Mouse (Mus musculus) kidney, postnatal 0 days (tissue): ENCODE data around the gene Rbp2. TPM values are rescaled to one million over a fixed set of nuclear protein-coding genes. Genes with fewer than 3 reads are reported as not detected.

ENCODE experiments used
- ATAC-seq: fragments of 200-750 bp; cut with Nextera tagmentation; replicated peaks from 2 replicates; pipeline ENCODE4 v1.8.0; 2017; ENCODE audit warnings: low read depth, moderate number of reproducible peaks, moderate TSS enrichment, moderate library complexity; ENCODE audit not compliant: low FRiP score
- DNase-seq: peaks from one replicate; pipeline ENCODE4 v3.0.0-alpha.2; 2016; ENCODE audit warnings: low spot score
- H3K27ac ChIP-seq: fragments of 300-500 bp; sonication (generic); 2 replicates; pipeline ENCODE4 v1.5.1; 2014; ENCODE audit warnings: mild to moderate bottlenecking
- H3K27me3 ChIP-seq: fragments of 300-500 bp; sonication (generic); 2 replicates; pipeline ENCODE4 v1.6.1; 2014; ENCODE audit warnings: low read length, mixed read lengths; ENCODE audit not compliant: insufficient read depth
- H3K36me3 ChIP-seq: fragments of 300-500 bp; sonication (generic); 2 replicates; pipeline ENCODE4 v1.6.1; 2014; ENCODE audit warnings: low read length, mixed read lengths; ENCODE audit not compliant: insufficient read depth
- H3K4me1 ChIP-seq: fragments of 300-500 bp; sonication (generic); replicated peaks from 2 replicates; pipeline ENCODE4 v1.6.1; 2014; ENCODE audit warnings: antibody characterized with exemption, low read length, mixed read lengths; ENCODE audit not compliant: insufficient read depth
- H3K4me2 ChIP-seq: fragments of 300-500 bp; sonication (generic); 2 replicates; pipeline ENCODE4 v1.6.1; 2014; ENCODE audit warnings: mild to moderate bottlenecking, low read length, moderate library complexity, mixed read lengths
- H3K4me3 ChIP-seq: fragments of 300-500 bp; sonication (generic); replicated peaks from 2 replicates; pipeline ENCODE4 v1.5.1; 2014; ENCODE audit warnings: low read depth, low read length
- H3K9ac ChIP-seq: fragments of 300-500 bp; sonication (generic); 2 replicates; pipeline ENCODE4 v1.6.1; 2014; ENCODE audit warnings: low read depth, low read length
- H3K9me3 ChIP-seq: fragments of 300-500 bp; sonication (generic); replicated peaks from 2 replicates; pipeline ENCODE4 v1.6.1; 2016; ENCODE audit warnings: low read length, inconsistent platforms, mixed read lengths
- CTCF ChIP-seq: IDR thresholded peaks from 2 replicates; pipeline ENCODE4 v1.5.1; 2016; ENCODE audit warnings: antibody characterized with exemption, low read depth, mild to moderate bottlenecking, moderate library complexity
- WGBS: fragments of 180-500 bp; shearing (Covaris S2); extraction: QIAGEN DNeasy Blood & Tissue Kit; methylation state at CpG from one replicate; pipeline ENCODE4 v1.1.7; 2014; 5-methylcytosine and 5-hydroxymethylcytosine counted together
- polyA plus RNA-seq: library from polyadenylated mRNA; unstranded; fragments of >200 nt; fragmentation: Nextera tagmentation; extraction: Ambion mirVana; gene quantifications from 2 replicates; pipeline ENCODE4 v1.2.1, GENCODE M21; 2015

Gene Rbp2
- polyA plus RNA-seq, 1 experiment from 2014 or later: 3.4 TPM

GRCm38 (mm10) chr9:98492212-98492611 lies 6.3 kb downstream of the Rbp2 start:
- peaks cover under 1% of the 10 kb centered on the region; the same call in 1 of the 2 replicates for H3K4me1 ChIP-seq
- no peak overlapping the region for H3K4me2 ChIP-seq
- no peak for DNase-seq
- ATAC-seq: no peak
- H3K36me3 ChIP-seq: no peaks in the 10 kb centered on the region
- no peaks in the 10 kb centered on the region for H3K9me3 ChIP-seq
- WGBS: 84% methylated on average over 5 of the region's 5 CpGs
- no peaks in the 10 kb centered on the region for H3K27me3 ChIP-seq
- H3K4me3 ChIP-seq: no peak overlapping the region
- no peak overlapping the region for H3K9ac ChIP-seq
- no peak overlapping the region for H3K27ac ChIP-seq
- TF ChIP-seq CTCF: no peak

GRCm38 (mm10) chr9:98492821-98493220 lies 6.9 kb downstream of the Rbp2 start:
- 35% methylated on average over 1 of the region's 1 CpGs for WGBS
- H3K4me2 ChIP-seq: no peak overlapping the region

GRCm38 (mm10) chr9:98497157-98497556 lies 11.2 kb downstream of the Rbp2 start:
- H3K36me3 ChIP-seq: no peaks in the 10 kb centered on the region
- TF ChIP-seq CTCF: no peak
- H3K9ac ChIP-seq: no peak overlapping the region
- H3K4me2 ChIP-seq: peak overlapping the region; percentile 28
- WGBS: 3% methylated on average over 7 of the region's 7 CpGs
- H3K4me1 ChIP-seq: peaks cover 9% of the 10 kb centered on the region
- H3K27me3 ChIP-seq: no peaks in the 10 kb centered on the region
- no peak overlapping the region for H3K4me3 ChIP-seq
- H3K9me3 ChIP-seq: no peaks in the 10 kb centered on the region
- H3K27ac ChIP-seq: peak overlapping the region; percentile 63
- DNase-seq (peak; percentile 85), ATAC-seq (peak; percentile 52)

More at GRCm38 (mm10) chr9:98492821-98493220, 6.9 kb downstream of the Rbp2 start:
- no peak for ATAC-seq
- no peak for TF ChIP-seq CTCF
- Histone ChIP-seq H3K27me3 (no peaks in the 10 kb centered on the region), H3K27ac (no peak overlapping the region), H3K4me3 (no peak overlapping the region), H3K36me3 (no peaks in the 10 kb centered on the region), H3K9me3 (no peaks in the 10 kb centered on the region), H3K4me1 (peaks cover 5% of the 10 kb centered on the region; the same call in 1 of the 2 replicates), H3K9ac (no peak overlapping the region)
- no peak for DNase-seq

- Histone ChIP-seq H3K4me3 (no peak overlapping the region), H3K4me2 (no peak overlapping the region), H3K36me3 (no peaks in the 10 kb centered on the region), H3K27me3 (no peaks in the 10 kb centered on the region), H3K4me1 (peaks cover 9% of the 10 kb centered on the region), H3K9me3 (no peaks in the 10 kb centered on the region), H3K9ac (no peak overlapping the region), H3K27ac (no peak overlapping the region)
- TF ChIP-seq CTCF: no peak
- WGBS: 36% methylated on average over 6 of the region's 6 CpGs
- ATAC-seq: no peak
- peak; percentile 37 for DNase-seq
Measured at GRCm38 (mm10) chr9:98497990-98498389, 12.1 kb downstream of the Rbp2 start.

GRCm38 (mm10) chr9:98498717-98499268 lies 12.9 kb downstream of the Rbp2 start:
- Histone ChIP-seq H3K27me3 (no peaks in the 10 kb centered on the region), H3K4me3 (no peak overlapping the region), H3K4me2 (no peak overlapping the region), H3K9ac (no peak overlapping the region), H3K36me3 (no peaks in the 10 kb centered on the region), H3K9me3 (no peaks in the 10 kb centered on the region), H3K4me1 (peaks cover 9% of the 10 kb centered on the region), H3K27ac (no peak overlapping the region; the same call in 1 of the 2 replicates)
- TF ChIP-seq CTCF: no peak
- ATAC-seq (peak; percentile 65; the same call in 1 of the 2 replicates), DNase-seq (peak; percentile 34)
- 69% methylated on average over 17 of the region's 17 CpGs for WGBS

GRCm38 (mm10) chr9:98499601-98500000 lies 13.7 kb downstream of the Rbp2 start:
- H3K9ac ChIP-seq: no peak overlapping the region
- H3K4me3 ChIP-seq: no peak overlapping the region
- ATAC-seq: no peak
- no peaks in the 10 kb centered on the region for H3K9me3 ChIP-seq
- no peak for DNase-seq
- no peak overlapping the region for H3K4me2 ChIP-seq
- no peak for TF ChIP-seq CTCF
- H3K4me1 ChIP-seq: peaks cover 9% of the 10 kb centered on the region
- 72% methylated on average over 5 of the region's 5 CpGs for WGBS
- no peak overlapping the region for H3K27ac ChIP-seq
- no peaks in the 10 kb centered on the region for H3K36me3 ChIP-seq
- no peaks in the 10 kb centered on the region for H3K27me3 ChIP-seq

- ATAC-seq: no peak
- H3K4me1 ChIP-seq: no peaks in the 10 kb centered on the region
- H3K4me3 ChIP-seq: no peak overlapping the region
- H3K27ac ChIP-seq: no peak overlapping the region
- no peaks in the 10 kb centered on the region for H3K27me3 ChIP-seq
- H3K36me3 ChIP-seq: no peaks in the 10 kb centered on the region
- WGBS: 35% methylated on average over 6 of the region's 6 CpGs
- DNase-seq: no peak
- TF ChIP-seq CTCF: no peak
- H3K4me2 ChIP-seq: no peak overlapping the region
- H3K9me3 ChIP-seq: no peaks in the 10 kb centered on the region
- H3K9ac ChIP-seq: no peak overlapping the region
Measured at GRCm38 (mm10) chr9:98507480-98507879, 21.6 kb downstream of the Rbp2 start.
